Mouse (Mus musculus) stomach, embryonic 14.5 days (tissue): ENCODE measurements around the gene Fam172a. TPM values are rescaled to one million over a fixed set of nuclear protein-coding genes. Genes with fewer than 3 reads are reported as not detected.

Experiments used
- ATAC-seq: fragments of 200-750 bp; cut with Nextera tagmentation; 2 replicates; pipeline ENCODE4 v1.8.0; 2017; ENCODE audit warnings: low read depth, moderate TSS enrichment; ENCODE audit not compliant: insufficient number of reproducible peaks, insufficient read depth, low FRiP score
- H3K27ac ChIP-seq: fragments of 300-500 bp; sonication (generic); 2 replicates; pipeline ENCODE4 v1.5.1; 2014; ENCODE audit warnings: mild to moderate bottlenecking, low read length, moderate library complexity, mixed read lengths
- H3K27me3 ChIP-seq: fragments of 300-500 bp; sonication (generic); 2 replicates; pipeline ENCODE4 v1.6.1; 2014; ENCODE audit warnings: low read length, control low read depth, mixed read lengths; ENCODE audit not compliant: control insufficient read depth, insufficient read depth
- H3K36me3 ChIP-seq: fragments of 300-500 bp; sonication (generic); 2 replicates; pipeline ENCODE4 v1.6.1; 2014; ENCODE audit warnings: mild to moderate bottlenecking, control low read depth, low read length, moderate library complexity, mixed read lengths; ENCODE audit not compliant: control insufficient read depth, insufficient read depth
- H3K4me1 ChIP-seq: fragments of 300-500 bp; sonication (generic); 2 replicates; pipeline ENCODE4 v1.6.1; 2014; ENCODE audit warnings: low read length, control low read depth, mixed read lengths; ENCODE audit not compliant: control insufficient read depth, insufficient read depth
- H3K4me2 ChIP-seq: fragments of 300-500 bp; sonication (generic); replicated peaks from 2 replicates; pipeline ENCODE4 v1.6.1; 2014; ENCODE audit warnings: low read depth, low read length, control low read depth
- H3K4me3 ChIP-seq: fragments of 300-500 bp; sonication (generic); 2 replicates; pipeline ENCODE4 v1.5.1; 2014; ENCODE audit warnings: low read depth, low read length, control low read depth
- H3K9ac ChIP-seq: fragments of 300-500 bp; sonication (generic); replicated peaks from 2 replicates; pipeline ENCODE4 v1.6.1; 2014; ENCODE audit warnings: low read depth, mild to moderate bottlenecking, control low read depth, low read length, moderate library complexity, mixed read lengths
- H3K9me3 ChIP-seq: fragments of 300-500 bp; sonication (generic); 2 replicates; pipeline ENCODE4 v1.6.1; 2016; ENCODE audit warnings: low read depth, low read length, control low read depth; ENCODE audit not compliant: control insufficient read depth
- WGBS: fragments of 180-500 bp; shearing (Covaris S2); extraction: QIAGEN DNeasy Blood & Tissue Kit; methylation state at CpG from one replicate; pipeline ENCODE4 v1.1.7; 2014; 5-methylcytosine and 5-hydroxymethylcytosine counted together
- polyA plus RNA-seq: library from polyadenylated mRNA; unstranded; fragments of >200 nt; fragmentation: Nextera tagmentation; extraction: Ambion mirVana; gene quantifications from 2 replicates; pipeline ENCODE4 v1.2.1, GENCODE M21; 2014

Gene Fam172a
- polyA plus RNA-seq, 1 experiment from 2014 or later: 33.3 TPM

DNA sequence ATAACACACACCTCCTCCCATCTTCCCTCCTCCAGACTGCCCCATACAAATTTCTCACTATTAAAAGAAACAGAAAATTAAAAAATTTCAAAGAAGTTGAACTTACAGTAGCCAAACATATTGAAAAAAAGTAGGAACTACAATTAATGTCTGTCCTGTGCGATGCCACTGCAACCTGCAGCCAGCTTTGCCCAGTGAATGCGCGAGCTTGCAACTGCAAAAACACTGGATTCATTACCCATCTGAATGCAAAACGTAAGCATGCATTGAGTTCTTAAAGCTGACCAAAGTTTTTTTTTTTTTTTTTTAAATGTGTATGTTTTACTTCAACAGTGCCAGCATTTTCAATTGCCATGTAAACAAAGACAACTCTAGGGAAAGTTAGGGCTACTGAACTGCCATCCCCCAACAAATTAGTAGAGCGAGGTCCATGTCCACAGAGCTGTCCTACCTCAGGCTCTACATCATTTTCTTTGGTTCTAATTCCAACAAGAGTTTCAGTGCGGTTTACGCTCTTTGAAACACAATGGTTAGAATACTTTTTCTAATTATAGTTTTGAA is 494.5 kb downstream of the Fam172a start:
- Histone ChIP-seq H3K4me2 (peak overlapping the region; percentile 60), H3K9ac (peak overlapping the region; percentile 80), H3K27ac (peak overlapping the region; percentile 21; the same call in 1 of the 2 replicates), H3K27me3 (no peaks in the 10 kb centered on the region), H3K4me3 (peak overlapping the region; percentile 81), H3K36me3 (peaks cover 8% of the 10 kb centered on the region; the same call in 1 of the 2 replicates), H3K9me3 (no peaks in the 10 kb centered on the region), H3K4me1 (peaks cover 4% of the 10 kb centered on the region; the same call in 1 of the 2 replicates)
- WGBS: 24% methylated on average over 7 of the region's 7 CpGs
- ATAC-seq: no peak

GRCm38 (mm10) chr13:78197286-78197818 is 495.5 kb downstream of the Fam172a start:
- Histone ChIP-seq H3K4me2 (peak overlapping the region; percentile 60), H3K27me3 (no peaks in the 10 kb centered on the region), H3K9me3 (no peaks in the 10 kb centered on the region), H3K4me1 (peaks cover 4% of the 10 kb centered on the region; the same call in 1 of the 2 replicates), H3K36me3 (peaks cover 8% of the 10 kb centered on the region; the same call in 1 of the 2 replicates), H3K9ac (peak overlapping the region; percentile 98), H3K27ac (peak overlapping the region; percentile 99), H3K4me3 (peak overlapping the region; percentile 81)
- no peak for ATAC-seq
- under 1% methylated on average over 9 of the region's 9 CpGs for WGBS

GRCm38 (mm10) chr13:78197819-78198390 is 496.1 kb downstream of the Fam172a start:
- peak overlapping the region; percentile 60 for H3K4me2 ChIP-seq
- H3K36me3 ChIP-seq: peaks cover 8% of the 10 kb centered on the region; the same call in 1 of the 2 replicates
- H3K4me3 ChIP-seq: peak overlapping the region; percentile 81
- peaks cover 4% of the 10 kb centered on the region; the same call in 1 of the 2 replicates for H3K4me1 ChIP-seq
- WGBS: 0% methylated on average over 28 of the region's 33 CpGs
- H3K9ac ChIP-seq: peak overlapping the region; percentile 98
- H3K9me3 ChIP-seq: no peaks in the 10 kb centered on the region
- no peak for ATAC-seq
- H3K27me3 ChIP-seq: no peaks in the 10 kb centered on the region
- peak overlapping the region; percentile 99 for H3K27ac ChIP-seq

DNA sequence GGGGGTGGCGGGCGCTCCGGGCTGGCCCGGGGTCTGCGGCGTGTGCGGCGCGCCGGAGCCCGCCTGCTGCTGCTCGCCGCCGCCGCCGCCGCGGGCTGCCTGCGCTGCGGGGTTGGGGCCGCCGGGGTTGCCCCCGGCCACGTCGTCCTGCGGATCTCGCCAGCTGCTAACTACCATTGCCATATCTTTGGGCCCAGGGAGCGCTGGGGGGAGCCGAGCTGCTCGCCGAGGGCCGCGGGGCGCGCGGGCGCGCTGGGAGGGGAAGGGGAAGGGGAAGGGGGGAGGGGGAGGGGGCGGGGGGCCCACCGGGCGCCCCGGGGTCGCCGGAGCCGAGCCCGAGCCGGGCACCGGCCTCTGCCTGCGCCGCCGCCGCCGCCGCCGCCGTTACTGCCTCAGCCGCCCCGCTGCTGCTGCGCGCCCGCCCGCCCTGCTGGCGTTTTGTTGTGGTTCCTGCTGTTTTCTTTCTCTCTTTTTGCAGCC is 496.6 kb downstream of the Fam172a start:
- ATAC-seq: no peak

DNA sequence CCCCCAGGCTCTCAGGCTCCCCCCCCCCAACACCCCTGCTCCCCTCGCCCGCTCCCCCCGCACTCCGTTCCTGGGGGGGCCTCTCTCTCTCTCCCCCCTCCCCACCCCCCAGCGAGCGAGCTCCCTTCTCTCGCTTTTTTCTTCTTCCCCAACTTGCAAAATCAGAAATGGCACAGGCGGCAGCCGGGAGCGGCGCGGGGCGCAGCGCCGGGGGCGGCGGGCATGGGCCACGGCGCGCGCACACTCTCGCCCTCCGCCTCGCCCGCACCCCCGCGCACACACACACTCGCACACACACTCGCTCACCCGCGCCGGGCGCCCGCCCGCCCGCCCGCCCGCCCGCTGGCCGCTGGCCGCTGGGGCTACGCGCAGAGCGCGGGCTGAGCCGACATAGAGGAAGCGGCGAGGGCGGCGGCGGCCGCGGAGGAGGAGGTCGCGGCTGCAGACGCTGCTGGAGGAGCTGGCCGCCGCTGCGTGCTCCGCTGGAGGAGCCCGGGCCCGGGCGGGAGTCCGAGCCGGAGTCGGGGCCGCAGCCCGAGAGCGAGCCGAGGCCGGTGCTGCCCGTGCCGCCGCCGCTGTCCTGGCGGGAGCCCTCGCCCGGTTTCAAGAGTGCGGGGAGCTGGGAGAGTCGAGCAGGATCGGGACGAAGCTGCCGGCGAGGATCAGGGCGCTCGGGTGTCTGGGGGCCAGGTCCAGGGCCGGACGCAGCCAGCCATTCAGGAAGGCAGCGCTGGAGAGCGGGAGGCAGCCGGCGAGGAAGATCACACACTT is 497.2 kb downstream of the Fam172a start:
- H3K4me1 ChIP-seq: peaks cover 4% of the 10 kb centered on the region; the same call in 1 of the 2 replicates
- WGBS: under 1% methylated on average over 71 of the region's 92 CpGs
- H3K27ac ChIP-seq: peak overlapping the region; percentile 99
- peak overlapping the region; percentile 98 for H3K9ac ChIP-seq
- no peak for ATAC-seq
- H3K27me3 ChIP-seq: no peaks in the 10 kb centered on the region
- H3K4me2 ChIP-seq: peak overlapping the region; percentile 60
- H3K9me3 ChIP-seq: no peaks in the 10 kb centered on the region
- H3K36me3 ChIP-seq: peaks cover 8% of the 10 kb centered on the region; the same call in 1 of the 2 replicates
- H3K4me3 ChIP-seq: peak overlapping the region; percentile 81

More for the DNA sequence above, 496.6 kb downstream of the Fam172a start:
- Histone ChIP-seq H3K4me2 (peak overlapping the region; percentile 60), H3K4me3 (peak overlapping the region; percentile 81), H3K27me3 (no peaks in the 10 kb centered on the region), H3K27ac (peak overlapping the region; percentile 99), H3K9me3 (no peaks in the 10 kb centered on the region), H3K36me3 (peaks cover 8% of the 10 kb centered on the region; the same call in 1 of the 2 replicates), H3K9ac (peak overlapping the region; percentile 98), H3K4me1 (peaks cover 4% of the 10 kb centered on the region; the same call in 1 of the 2 replicates)
- WGBS: under 1% methylated on average over 55 of the region's 63 CpGs

- Histone ChIP-seq H3K27ac (peak within 1 kb of the TSS; percentile 99), H3K4me2 (peak within 1 kb of the TSS; percentile 60), H3K4me3 (peak within 1 kb of the TSS; percentile 81), H3K27me3 (no peaks in the 10 kb centered on the region), H3K4me1 (peaks cover 5% of the 10 kb centered on the region; the same call in 1 of the 2 replicates), H3K9me3 (no peaks in the 10 kb centered on the region), H3K36me3 (peaks cover 7% of the 10 kb centered on the region; the same call in 1 of the 2 replicates), H3K9ac (peak within 1 kb of the TSS; percentile 98)
- WGBS: under 1% methylated on average over 14 of the region's 14 CpGs
- ATAC-seq: no peak
Measured at GRCm38 (mm10) chr13:78199642-78200160, 497.9 kb downstream of the Fam172a start, which contains the start of gene Nr2f1. TSS of gene Nr2f1 (minus strand) at chr13:78199757.

DNA sequence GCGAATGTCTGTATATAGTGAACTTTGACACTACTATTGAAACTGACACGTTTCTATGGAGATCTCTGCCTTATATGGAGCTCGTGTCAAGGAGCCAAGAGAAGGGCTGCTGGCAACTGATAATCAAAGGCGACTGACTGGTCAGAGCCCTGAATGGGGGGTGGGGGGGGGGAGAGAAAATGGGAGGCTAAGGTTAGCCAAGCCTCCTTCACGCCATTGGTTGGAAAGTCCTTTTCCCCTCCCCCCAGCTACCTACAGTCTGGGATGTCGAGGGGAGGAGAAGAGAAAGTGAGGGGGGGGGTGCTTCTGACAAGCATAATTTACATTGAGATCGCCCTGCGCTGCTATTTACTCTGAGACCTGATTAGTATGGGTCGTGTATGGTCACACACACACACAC is 498.6 kb downstream of the Fam172a start:
- H3K9me3 ChIP-seq: no peaks in the 10 kb centered on the region
- H3K27me3 ChIP-seq: no peaks in the 10 kb centered on the region
- 0 out of 2 replicates have a peak, but pooled peaks cover under 1% of the 10 kb centered on the region for H3K36me3 ChIP-seq
- peaks cover 3% of the 10 kb centered on the region; the same call in 1 of the 2 replicates for H3K4me1 ChIP-seq
- peak overlapping the region; percentile 99; the same call in 1 of the 2 replicates for H3K27ac ChIP-seq
- H3K9ac ChIP-seq: no peak overlapping the region
- H3K4me2 ChIP-seq: peak overlapping the region; percentile 60
- WGBS: under 1% methylated on average over 8 of the region's 9 CpGs
- ATAC-seq: peak; percentile 44; the same call in 1 of the 2 replicates
- H3K4me3 ChIP-seq: peak overlapping the region; percentile 81
